Mouse (Mus musculus) ES-CJ7 (cell line): ENCODE data around the gene Golgb1.

Experiments
- DNase-seq: peaks from one replicate; pipeline ENCODE4 v3.0.0; 2011; ENCODE audit warnings: low read depth, low spot score

Golgb1 gene

DNA sequence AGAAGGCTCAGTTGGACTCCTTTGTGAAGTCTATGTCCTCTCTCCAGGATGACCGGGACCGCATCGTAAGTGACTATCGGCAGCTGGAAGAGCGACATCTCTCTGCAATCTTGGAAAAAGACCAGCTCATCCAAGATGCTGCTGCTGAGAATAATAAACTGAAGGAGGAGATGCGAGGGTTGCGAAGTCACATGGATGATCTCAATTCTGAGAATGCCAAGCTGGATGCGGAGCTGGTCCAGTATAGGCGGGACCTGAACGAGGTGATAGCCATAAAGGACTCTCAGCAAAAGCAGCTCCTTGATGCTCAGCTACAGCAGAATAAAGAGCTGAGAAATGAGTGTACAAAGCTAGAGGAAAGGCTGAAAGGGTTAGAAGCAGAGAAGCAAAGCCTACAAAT lies 43.6 kb downstream of the Golgb1 start:
- no peak for DNase-seq

DNA sequence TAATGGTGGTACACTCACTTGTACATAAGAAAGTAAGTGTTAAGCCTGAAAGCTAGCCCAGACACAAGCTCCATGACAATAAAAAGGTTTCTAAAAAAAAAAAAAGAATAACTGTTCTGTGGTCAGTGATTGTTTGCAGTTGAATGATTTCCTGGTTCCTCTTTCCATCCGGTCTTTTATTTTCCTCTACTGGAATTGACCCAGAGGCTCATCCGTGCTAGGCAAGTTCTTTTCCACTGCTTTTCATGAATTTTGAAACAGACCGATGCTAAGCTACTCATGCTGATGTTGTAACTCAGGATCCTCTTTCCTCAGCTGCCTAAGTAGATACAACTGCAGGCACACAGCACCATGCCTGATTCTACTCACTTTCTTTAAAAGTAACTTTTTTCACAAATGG lies 45.5 kb downstream of the Golgb1 start:
- no peak for DNase-seq

DNA sequence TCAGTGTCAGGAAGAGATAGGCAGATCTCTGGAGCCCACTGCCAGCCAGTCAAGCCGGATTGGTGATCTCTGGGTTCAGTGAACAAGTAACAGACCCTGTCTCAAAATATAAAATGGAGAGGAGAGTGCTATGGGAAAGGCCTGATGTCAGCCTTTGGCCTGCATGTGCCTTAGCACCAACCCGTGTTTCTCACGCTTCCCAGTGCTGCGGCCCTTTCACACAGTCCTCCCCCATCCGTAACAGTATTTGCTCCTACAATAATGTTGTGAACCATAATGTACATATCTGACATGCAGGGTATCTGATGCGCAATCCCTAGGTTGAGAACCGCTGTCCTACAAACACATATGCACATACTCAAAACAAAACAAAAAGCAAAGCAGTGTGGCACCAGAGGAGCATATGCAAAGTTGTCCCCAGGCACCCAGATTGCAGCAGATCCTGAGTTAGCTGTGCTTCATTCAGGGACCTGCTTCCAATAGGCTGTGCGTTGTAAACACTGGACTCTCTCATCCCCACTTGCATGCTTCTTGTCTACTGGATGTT lies 46.2 kb downstream of the Golgb1 start:
- no peak for DNase-seq

DNA sequence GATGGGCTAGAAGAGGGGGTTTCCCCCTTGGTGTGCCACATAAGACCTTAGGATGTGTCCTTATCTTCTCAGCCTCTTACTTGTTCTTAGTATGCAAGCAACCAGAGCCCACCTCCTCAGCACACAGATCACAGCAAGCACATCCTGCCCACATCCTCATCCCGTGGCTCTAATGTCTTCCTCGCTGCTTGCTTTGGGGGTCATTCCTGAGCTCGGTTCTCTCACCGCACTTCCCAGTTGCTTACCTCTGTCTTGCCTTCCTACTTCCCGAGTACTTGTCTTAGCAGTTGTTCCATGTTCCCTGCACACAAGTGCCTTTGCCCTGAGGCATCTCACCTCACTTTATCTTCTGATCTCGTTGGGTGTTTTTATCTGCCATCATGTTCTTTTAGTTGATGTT lies 47.0 kb downstream of the Golgb1 start:
- DNase-seq = no peak

DNA sequence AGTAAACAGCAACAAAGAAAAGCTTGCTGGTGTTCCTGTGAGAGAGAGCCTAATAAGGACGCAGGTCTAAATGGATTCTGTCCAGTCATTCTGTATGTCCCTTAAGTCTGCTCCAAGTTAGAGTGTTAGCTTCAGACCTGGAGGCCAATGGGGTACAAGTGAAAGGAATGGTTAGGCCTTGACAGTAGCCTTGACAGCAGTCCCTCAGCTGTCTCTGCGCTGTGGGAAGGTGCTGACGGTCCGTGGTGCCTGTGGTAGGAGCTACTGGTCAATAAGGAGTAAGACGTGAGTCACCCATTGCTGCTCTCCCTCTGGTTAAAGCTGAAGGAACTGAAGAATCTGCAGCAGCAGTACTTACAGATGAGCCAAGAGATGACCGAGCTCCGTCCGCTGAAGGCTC lies 49.4 kb downstream of the Golgb1 start:
- no peak for DNase-seq

DNA sequence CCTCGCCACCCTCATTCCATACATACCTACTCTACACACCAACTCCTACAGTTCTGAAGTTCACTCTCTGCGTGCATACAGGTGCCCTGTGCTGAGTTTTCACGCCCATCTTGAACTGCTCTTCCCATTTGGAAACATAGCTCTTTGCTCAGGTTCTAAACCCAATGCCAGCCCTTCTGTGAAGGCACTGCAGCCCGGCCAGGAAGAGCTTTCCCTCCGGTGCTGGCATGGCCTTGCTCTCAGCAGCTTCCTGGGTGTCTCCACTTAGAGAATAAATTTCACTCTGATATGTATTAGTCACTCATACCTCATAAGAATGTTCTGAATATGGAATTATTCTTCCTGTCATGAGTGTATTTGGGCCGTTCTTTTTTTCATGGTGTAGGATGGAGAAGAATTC lies 50.4 kb downstream of the Golgb1 start:
- no peak for DNase-seq

DNA sequence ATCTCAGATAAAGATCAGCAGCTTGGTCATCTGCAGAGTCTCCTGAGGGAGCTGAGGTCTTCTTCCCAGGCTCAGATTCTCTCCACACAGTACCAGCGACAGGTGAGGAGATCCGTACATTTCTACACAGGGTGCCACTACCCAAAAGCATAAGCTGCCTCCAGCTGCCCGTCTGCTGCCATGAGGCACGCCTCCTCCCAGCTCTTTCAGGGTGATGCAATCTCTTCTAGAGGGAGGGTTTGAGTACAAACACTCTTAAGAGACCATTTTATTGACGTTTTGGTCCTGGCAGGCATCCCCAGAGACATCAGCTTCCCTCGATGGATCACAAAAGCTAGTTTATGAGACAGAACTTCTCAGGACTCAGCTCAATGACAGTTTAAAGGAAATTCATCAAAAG lies 50.9 kb downstream of the Golgb1 start:
- no peak for DNase-seq

DNA sequence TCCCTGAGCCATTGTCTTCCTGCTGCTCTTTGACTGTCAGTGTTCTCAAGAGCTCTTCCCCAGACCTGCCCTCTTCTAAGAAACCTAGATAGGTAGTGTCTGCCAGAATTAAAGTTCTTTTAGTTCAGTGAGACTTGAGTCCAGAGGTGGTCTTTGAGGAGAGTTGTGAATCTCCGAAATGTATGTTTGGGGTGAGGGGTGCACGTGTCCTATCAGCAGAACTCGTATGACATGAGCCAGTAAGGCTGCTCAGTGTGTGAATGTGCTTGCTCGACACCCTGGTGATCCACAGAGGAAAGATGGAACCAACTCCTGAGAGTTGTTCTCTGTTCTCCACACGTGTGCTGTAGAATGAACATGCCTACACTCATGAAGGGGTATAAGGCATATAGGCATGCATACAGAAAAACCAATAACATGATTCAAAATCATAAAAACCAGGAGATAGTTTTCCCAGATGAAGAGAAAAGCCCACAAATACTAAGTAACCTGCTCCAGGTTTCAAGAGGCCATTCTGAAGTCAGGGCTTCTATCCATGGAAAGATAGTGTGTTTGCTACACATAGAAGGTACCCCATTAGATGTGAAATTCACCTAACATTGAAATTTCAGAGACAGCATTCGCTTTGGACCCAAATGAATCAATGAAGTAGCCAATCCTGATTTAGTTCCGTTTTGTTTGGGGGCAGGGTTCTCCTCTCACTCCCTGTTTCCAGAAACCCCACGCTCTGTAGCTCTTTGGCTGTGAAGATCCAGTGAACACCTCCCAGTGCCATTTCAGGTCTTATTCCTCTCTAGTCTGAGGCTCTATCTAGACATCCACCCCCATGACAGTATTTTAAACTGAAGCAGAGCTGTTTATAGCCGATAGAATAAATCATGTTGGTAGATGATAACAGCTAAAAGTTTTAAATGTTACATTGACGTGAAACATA lies 51.8 kb downstream of the Golgb1 start:
- DNase-seq = no peak

DNA sequence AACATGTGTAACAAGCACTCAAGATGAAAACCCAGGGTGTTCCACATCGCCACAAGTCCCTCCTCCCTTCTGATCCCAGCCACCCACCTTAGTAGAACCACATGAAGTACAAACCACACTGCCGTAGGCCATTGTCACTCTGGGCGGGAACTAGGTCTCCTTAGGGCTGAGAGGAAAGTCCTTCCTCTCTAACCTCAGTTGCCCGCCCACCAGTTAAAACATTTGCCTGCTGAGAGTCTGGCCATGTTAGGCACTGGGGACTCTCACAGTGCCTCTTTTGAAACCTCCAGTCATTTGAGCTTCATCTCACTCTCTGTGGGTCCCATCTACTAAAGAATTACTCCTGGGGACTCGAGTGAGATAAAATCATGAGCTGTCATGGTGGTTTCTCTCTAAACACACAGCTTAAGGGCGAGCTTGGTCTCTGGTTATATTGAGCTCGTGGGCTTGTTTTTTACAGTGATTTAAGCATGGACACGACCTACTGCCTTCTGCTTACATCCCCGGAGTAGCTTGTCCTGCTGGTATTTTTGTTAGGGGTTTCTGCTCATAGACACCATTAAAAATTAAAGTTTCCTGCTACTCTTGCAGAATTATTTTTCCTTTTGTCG lies 52.7 kb downstream of the Golgb1 start:
- DNase-seq = no peak

DNA sequence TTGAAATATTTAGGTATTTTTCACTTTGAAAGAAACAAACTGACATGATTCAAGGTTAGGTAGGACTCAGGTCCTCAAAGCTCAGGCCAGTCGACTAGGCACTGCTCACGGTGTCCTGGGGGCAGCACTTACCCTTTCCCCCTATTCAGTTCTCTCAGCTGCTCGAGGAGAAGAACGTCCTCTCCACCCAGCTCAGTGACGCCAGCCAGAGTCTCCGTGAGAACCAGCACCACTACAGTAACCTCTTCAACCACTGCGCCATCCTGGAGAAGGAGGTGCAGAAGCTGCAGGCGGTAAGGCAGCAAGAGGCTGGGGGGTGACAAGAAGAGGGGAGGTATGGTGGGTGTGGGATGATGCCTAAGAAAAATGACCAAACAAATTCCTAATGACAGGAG lies 53.2 kb downstream of the Golgb1 start:
- DNase-seq = no peak

DNA sequence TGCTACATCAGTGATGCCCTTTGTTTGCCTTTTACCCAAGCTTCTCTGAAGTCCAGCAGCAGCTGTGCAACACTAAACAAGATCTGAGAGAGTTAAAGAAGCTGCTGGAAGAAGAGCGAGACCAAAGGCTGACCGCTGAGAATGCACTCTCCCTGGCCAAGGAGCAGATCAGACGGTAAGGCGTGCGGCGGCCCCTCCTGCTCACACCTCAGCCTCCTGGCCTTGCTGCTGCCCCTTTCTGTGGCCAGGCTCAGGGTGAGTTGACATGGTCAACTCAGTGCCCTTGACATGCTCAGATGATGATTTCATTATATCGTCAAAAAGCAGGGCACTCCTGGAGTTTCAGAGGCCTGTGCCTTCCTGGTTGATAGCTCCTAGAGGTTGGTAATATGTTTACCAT lies 54.3 kb downstream of the Golgb1 start:
- no peak for DNase-seq

DNA sequence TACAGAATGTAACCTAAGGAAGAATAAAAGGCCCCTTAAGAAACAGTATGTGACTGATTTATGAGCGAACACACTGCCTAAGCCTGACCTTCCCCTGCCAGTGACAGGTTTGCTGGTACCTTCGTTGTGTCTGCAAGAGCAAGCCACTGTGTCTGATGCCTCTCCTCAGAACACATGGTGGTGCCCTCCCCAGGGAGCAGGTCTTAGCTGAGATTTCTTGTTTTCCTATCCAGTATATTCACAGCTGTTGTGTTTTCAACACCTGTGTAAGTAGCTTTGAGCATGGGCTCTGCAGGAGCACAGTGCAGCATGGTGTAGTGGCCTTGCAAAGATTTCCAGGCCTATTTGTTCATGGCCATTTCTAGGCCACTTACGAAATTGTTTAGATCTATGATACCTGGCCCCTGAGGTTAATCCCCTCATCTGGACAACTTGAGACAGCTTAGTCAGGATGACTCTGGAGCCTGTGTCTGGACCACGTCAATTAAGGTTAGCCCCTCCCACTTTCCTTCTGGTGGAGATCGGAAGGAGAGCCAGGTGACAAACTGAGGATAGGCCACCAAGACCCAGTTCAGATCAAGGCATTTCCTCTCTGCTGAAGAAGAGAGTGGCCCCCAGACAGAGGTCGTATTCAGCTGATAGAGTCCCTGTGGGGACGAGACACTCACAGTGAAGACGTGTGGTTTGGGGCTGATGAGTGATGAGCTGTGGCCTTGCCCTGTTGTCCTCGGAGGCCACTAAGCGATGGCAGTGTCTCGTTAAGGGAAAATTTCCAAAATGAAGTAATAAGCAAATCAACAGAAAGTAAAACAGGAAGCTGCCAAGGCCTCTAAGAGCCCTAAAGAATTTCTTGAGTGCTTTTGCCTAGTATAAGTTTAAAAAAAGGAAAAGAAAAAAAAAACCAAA lies 55.5 kb downstream of the Golgb1 start:
- DNase-seq = no peak

DNA sequence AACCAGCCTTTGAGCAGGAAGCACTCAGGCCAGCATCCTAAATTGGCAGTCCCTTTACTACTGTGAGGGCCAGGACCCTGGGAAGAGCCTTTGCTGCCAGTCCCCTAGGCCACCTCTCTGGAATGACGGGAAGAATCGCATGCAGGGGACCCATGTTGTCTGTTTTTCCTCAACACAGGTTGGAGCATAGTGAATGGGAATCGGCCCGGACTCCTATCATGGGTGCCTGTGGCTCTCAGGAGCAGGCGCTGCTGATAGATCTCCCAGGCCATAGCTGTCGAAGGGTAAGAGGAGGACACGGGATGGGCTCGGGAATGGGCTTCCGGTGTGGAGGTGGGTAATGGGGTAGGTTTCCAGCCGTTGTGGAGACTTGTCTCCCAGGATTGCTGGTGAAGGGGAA lies 56.4 kb downstream of the Golgb1 start:
- DNase-seq = no peak

DNA sequence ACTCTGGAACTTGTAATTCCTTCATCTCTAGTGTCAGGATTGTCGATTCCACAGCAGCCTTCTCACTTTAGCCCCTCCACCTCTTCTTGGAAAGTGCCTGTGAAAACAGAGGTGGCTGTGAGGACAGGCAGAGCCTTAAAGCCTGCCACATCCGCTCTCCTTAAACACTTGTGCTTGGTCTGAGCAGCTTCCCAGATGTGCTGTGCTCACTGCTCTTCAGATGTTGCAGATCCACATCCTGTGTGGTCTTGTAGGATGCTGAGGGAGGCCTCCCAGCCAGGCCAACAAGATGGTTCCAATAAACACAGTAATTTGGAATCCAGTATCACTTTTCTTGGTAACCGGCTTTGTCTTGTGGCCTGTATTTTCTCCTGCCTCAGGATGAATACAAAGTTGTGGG lies 57.0 kb downstream of the Golgb1 start:
- no peak for DNase-seq

DNA sequence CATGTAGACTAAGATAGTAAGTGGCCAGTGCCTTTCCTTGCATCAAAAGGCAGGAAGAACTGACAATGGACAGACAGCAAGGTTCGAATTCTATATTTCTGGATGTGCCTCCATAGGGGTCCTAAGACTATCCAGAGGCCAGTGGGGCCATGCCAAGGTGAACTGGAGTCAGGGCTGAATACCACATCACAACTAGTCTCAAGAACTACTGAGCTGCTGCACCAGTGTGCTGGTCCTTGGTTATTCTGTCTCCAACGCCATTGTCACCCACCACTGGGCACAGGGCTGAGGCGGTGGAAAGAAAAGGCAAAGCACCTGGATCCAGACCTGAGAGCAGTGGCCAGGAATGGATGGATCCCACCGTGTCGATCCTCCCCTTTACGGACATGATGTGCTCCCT lies 57.6 kb downstream of the Golgb1 start:
- no peak for DNase-seq

DNA sequence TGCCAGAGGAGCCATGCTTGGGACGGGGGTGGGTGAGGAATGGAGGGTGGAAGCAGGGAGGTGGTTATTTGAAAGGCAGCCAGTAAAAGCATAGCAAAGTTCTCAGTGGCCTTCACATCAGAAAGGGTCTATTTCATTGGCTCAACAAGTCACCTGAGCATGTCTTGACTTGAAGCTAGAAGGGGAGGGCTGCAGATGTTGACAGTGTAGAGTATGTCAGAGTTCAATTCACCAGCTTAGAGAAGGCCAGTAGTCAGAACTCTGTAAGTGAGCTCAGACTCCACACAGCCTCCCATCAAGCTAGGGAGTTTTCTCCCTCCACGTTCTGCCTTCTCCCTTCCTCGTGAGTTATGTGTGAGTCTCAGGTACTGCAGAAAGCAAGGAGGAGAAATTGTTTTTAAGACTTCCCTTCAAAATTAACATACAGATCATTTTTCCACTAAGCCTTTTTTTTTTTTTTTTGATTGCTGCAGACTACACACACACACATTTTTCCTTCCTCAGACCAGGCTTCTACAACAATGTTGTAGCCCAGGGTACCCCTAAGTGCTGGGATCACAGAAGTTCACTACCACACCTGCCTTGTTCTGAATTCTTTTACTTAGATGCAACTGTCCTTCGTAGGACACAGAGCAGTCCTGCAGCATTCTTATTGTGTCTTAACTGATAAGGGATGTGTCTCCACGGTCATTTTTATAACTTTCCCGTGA lies 59.3 kb downstream of the Golgb1 start:
- DNase-seq = no peak

DNA sequence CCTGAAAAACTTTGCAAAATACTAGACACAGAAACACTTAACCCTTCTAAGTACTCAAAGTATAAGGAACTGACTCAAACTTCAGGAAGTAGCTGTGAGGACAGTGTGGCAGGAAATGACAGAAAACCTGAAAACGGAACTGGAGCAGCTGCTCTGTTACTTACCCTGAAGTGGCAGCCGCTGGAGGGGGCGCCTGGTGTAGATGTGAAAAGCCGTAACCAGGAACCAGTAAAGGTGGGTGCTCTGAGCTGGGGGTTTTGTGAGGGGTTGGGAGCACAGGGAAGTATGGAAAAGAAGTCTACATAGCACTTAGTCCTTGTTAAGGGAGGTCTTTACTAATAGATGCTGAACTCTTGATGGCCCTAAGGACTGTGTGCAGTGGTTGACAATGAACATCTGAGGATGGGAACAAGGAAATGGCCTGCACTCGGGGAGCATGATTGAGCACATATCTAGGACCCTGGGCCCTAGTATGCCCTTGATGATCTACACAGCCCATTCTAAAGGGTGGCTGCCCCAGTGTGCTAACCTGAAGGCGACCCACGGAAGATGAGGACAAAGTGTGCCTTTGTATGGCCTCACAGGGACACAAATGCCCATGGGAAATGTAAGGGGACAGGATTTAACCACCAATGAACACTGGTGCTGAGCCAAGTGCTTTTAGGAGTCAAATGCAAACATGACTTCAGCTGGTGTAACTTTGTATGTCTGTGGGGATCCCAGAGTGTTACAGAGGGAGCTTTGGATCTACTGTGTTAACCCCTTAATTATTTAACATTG lies 60.1 kb downstream of the Golgb1 start, which contains the start of gene Hcls1:
TSS of gene Hcls1 (plus strand) at position 143 of the 780 bp plus-strand sequence.
- no peak for DNase-seq

DNA sequence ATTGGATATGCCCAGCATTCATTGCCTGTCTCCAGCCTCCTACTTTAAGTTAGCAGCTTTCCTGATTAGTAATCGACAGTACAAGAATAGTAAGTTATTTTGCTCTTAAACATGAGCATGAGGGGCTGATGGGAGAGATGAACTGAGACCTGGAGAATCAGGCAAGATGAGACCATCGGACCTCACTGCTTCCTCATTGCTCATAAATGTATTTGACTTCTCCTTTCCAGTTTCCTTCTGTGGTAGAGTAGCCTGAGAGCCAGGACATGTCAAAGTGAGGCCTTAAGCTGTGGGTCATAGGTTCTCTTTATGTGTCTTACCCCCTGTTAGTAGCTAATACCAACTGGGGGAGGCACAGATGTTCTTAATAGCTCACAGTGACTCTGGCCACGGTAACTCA lies 60.9 kb downstream of the Golgb1 start:
- DNase-seq = no peak

DNA sequence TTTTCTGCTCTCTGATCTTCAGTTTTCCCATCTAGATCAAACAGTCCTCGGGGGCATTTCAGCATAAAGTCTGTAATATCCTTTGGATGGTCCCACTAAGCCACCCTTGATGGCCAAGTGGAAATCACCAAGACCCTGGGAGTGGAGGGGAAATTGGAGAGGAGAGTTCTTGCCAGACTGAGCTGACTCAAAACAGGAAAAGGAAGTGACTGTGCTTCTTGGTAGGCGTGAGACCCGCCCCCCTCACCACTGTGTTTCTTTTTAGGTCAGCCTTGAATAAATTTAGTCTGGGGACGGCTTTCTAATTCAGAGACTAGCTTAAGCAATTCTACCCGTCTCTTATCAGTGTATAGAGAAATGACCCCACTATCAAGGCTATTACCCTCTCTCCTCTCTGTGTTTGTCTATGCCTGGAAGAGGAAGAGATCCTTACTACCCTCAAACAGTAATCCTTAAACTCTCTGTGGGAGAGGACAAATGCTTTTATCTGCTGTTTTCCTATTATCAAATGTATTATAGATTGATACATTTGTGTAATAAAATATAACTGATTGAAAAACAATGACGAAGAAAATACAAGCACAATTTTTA lies 66.3 kb downstream of the Golgb1 start:
- DNase-seq = no peak

DNA sequence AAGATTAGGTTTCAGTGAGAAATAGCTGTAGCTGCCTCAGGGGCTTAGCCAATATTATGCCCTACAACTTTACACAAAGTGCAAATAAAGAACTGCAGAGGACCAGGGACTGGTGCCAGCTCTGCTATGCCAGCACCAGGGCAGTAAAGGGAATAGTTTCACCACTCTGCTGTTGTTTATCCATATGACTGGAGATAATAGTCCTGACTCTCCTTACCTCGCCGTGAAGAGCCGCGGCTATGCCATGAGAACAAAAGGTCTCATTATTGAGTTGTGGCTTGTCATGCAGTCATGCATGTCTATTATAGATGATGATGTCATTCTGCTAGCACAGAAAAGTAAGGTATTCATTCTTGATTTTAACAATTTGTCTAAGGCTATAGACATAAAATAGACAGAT lies 67.0 kb downstream of the Golgb1 start:
- no peak for DNase-seq
